Mouse (Mus musculus): Measurements from ENCODE around the gene Grtp1.
"Not testable (repeated sequence)": the region's sequence is repeated elsewhere in the genome, so short reads cannot be mapped to it uniquely, and the experiment has no call there.

GRCm38 (mm10) chr8:13132220-13132619, 68.2 kb downstream of the Grtp1 start:
- TF ChIP-seq POLR2A (IDR thresholded peaks at IDR 0.05; ENCODE audit: control insufficient read depth, low read depth, low read length); CTCF (IDR thresholded peaks at IDR 0.05; ENCODE audit: control insufficient read depth, insufficient read depth, insufficient replicate concordance, low read depth, low read length): not testable (repeated sequence)

Data from testis, adult 2 months (tissue).